Mouse (Mus musculus): ENCODE measurements around the gene Trim34a. TPM values are rescaled to one million over a fixed set of nuclear protein-coding genes. Genes with fewer than 3 reads are reported as not detected.

Trim34a gene
- total RNA-seq (2023): 53.5 to 60.3 TPM (median 54.2 TPM) in 4 replicates

DNA sequence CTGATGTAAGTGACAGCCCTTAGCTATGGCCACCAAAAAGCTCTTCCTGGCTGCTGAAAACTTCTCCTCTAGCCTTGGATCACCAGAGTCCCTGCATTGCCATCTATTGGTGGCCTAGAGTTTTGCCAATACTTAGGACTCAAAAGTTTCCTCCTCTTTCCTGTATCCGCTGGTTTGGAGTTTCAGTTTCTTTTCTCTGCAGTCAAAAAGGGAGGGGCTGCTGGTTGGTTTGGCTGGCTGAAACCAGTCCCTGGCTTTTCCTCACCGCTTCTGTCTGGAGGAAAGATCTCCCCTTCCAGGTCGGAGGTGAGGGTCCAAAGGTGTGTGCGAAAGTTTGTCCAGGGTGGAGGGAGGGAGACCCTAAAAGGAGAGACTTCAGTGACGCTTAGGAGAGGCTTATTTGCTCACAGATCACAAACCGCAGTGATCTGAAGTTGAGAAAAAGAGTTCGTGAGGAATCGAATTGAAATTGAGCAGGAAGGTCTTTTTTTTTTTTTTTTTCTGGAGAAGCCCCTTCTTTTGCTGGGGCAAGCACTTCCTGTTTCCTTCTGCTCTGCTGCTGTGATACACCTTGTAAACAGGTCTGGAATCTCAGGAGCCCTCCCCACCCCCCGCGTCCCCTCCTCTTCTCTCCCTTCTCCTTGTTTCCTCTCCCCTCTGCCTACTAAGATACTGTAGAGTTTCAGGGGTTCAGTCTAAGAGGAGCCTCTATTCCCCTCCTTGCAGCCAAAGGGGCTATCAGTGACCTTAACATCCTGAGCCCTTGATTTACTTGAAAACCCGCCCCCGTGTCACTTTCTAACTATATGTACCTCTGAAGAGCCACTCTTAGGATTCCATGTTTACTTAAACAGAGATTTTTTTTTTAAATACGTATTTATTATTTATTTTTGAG is at the start of gene Trim34a:
Trim34a (plus strand) TSS at position 171 of the 895 bp plus-strand sequence.

DNA sequence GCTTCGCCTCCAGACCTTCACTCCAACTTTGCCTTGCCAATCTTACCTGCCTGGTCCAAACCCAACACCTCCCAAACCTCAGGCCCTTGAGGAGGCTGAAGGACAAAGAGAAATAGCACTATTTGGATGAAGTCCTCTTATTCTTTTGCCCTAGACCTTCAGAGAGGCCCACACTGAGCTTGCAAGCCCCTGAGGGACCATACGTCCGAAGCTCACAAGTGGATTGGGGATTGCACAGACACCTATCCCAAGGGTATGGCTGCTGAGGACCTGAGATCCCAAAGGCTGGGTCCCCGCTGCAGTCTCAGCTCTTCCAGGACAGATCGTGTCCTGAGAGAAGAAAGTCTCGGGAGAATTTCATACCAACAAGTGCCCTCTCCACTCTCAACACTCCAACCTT is 48.4 kb upstream of the Trim34a start, which contains the start of gene Olfr649:
Olfr649 (minus strand) TSS at position 101 of the 400 bp plus-strand sequence.

DNA sequence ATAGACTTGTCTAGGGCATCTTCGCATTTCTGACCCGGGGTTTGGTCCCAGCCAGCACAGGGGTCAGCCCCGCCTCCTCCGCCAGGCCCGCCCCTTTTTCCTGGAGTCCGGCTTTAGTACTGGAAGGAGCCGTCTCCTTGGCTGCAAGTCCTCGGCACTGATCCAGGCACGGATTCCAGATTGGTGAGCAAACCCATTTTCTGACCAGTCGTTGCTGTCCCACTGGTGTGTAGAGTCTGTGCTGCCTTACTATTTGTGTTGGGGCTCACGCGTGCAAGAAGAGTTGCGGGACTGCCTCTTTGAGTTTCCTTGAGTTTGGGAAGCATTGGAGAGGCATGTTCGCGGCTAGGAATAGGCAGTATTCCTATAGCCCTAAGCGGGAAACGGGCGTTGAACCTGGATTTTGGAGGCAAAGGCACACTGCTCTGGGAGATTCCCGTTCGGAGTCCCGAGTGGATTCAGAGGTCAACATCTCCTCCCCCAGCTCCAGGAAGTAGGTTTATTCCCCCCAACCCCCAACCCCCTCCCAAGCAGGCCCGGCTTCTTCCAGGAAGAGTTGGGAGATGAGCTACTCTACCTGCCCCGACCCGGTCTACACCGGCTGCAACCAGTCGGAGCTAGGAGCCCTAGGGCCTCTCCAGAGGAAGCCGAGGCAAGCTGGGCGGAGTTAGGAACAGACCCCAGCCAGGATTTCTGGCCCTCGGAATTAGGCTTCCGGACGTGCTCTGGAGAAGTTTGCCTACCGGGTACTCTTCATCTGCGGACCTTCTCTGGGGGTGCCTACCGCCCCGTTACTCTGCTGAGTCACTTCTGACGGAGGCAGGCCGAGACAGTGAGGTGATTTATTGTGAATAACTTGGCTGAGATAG is 25.3 kb upstream of the Trim34a start, which contains the start of gene Trim6:
Trim6 (plus strand) TSS at position 93 of the 869 bp plus-strand sequence.

DNA sequence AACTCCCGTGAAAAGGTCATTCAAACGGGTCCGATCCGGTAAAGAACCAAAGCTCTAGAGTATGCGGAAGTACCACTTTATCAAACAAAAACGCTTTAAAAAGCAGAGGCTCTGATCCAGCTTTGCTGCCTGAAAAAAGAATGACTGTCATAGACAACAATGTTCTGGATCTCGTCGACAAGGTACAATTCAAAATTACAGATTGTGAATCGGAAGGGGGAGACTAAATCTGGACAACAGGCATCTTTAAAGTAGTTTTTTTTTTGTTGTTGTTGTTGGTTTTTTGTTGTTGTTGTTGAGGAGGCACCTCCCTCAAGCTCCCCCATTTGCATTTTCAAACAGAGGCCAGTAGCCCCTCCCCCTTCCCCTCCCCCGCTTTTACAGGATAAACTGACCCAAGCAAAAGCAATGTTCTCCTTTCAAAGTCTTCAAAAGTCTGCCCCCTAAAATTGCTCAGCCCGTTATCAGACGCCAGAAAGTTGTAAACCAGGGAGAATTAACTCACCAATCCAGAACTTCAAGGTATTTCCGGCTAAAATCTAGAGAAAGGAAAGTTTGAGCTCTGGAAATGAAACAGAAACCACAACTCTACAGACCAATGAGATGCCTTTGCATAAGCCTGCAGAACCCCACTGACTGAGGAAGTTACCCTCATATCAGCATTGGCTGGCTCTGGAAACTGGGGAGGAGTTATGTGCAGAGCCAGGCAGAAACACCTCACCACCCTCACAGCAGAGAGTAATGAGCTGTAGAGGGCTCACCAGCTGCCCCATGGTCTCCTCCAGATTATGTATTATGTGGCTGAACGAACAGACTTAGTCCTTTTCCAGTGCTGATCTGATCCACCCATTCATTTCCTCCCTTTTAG is 43.6 kb downstream of the Trim34a start, which contains the start of gene Trim5:
Trim5 (minus strand) TSS at position 519 of the 868 bp plus-strand sequence.

Other genes with a start within 250 kb of the Trim34a start
- gene Olfr638, start 245.7 kb upstream of the Trim34a start, total RNA-seq (2023): not detected in 4 replicates
- 0.28 TPM in 1 of 4 replicates, not detected in the others for gene Olfr639, start 227.2 kb upstream of the Trim34a start, total RNA-seq (2023)
- not detected in 4 replicates for gene Olfr640, start 218.9 kb upstream of the Trim34a start, total RNA-seq (2023)
- gene Olfr641, start 209.0 kb upstream of the Trim34a start, total RNA-seq (2023): not detected in 4 replicates
- not detected in 4 replicates for gene Olfr642, start 191.8 kb upstream of the Trim34a start, total RNA-seq (2023)
- not detected in 4 replicates for gene 4930516K23Rik, start 183.0 kb upstream of the Trim34a start, total RNA-seq (2023)
- gene Olfr644, start 172.6 kb upstream of the Trim34a start, total RNA-seq (2023): not detected in 4 replicates
- gene Olfr645, start 159.0 kb upstream of the Trim34a start, total RNA-seq (2023): not detected in 4 replicates
- gene Olfr646, start 139.6 kb upstream of the Trim34a start, total RNA-seq (2023): 0.30 to 0.49 TPM (median 0.42 TPM) in 4 replicates
- not detected in 4 replicates for gene Ubqln5, start 114.6 kb upstream of the Trim34a start, total RNA-seq (2023)
- not detected in 4 replicates for gene Olfr643, start 107.1 kb upstream of the Trim34a start, total RNA-seq (2023)
- not detected in 4 replicates for gene Ubqln3, start 101.2 kb upstream of the Trim34a start, total RNA-seq (2023)
- gene Ubqlnl, start 93.9 kb upstream of the Trim34a start, total RNA-seq (2023): not detected in 4 replicates
- not detected in 4 replicates for gene Olfm5, start 79.6 kb upstream of the Trim34a start, total RNA-seq (2023)
- gene Olfr648, start 61.1 kb upstream of the Trim34a start, total RNA-seq (2023): not detected in 4 replicates
- gene Olfr649, start 48.5 kb upstream of the Trim34a start, total RNA-seq (2023): not detected in 4 replicates
- gene Trim6, start 25.7 kb upstream of the Trim34a start, total RNA-seq (2023): 0.45 to 0.60 TPM (median 0.47 TPM) in 4 replicates
- 23.2 to 27.2 TPM (median 25.2 TPM) in 4 replicates for gene Trim5, start 43.6 kb downstream of the Trim34a start, total RNA-seq (2023)
- gene Trim12a, start 71.0 kb downstream of the Trim34a start, total RNA-seq (2023): 101 to 114 TPM (median 113 TPM) in 4 replicates
- gene Trim34b, start 85.0 kb downstream of the Trim34a start, total RNA-seq (2023): 1.9 to 4.0 TPM (median 3.1 TPM) in 4 replicates
- gene Trim12c, start 108.9 kb downstream of the Trim34a start, total RNA-seq (2023): 43.7 to 48.9 TPM (median 46.7 TPM) in 4 replicates
- gene Trim30b, start 125.4 kb downstream of the Trim34a start, total RNA-seq (2023): 20.6 to 25.0 TPM (median 23.3 TPM) in 4 replicates
- gene Trim30c, start 156.4 kb downstream of the Trim34a start, total RNA-seq (2023): 3.3 to 6.2 TPM (median 4.2 TPM) in 4 replicates
- 71.0 to 81.8 TPM (median 75.2 TPM) in 4 replicates for gene Trim30a, start 220.7 kb downstream of the Trim34a start, total RNA-seq (2023)

Data from B cell, adult 62 days (primary cell).